Mouse (Mus musculus): ENCODE measurements around the gene Lime1. TPM values are rescaled to one million over a fixed set of nuclear protein-coding genes. Genes with fewer than 3 reads are reported as not detected.

Lime1 gene
- polyA plus RNA-seq (2014; fragmentation: Nextera tagmentation; extraction: Ambion mirVana) = 20.2 and 20.9 TPM in 2 replicates

GRCm38 (mm10) chr2:181379778-181380177, at the start of gene Lime1:
Gene Lime1, plus strand, starts transcription at chr2:181380078.
- ATAC-seq (ENCODE audit: low FRiP score) = no peak
- Histone ChIP-seq H3K4me1 (replicated peaks; ENCODE audit: control insufficient read depth, insufficient read depth, low read length) (no peaks in the 10 kb centered on the region), H3K4me2 (replicated peaks; ENCODE audit: low read depth, low read length) (no peak within 1 kb of the TSS), H3K36me3 (ENCODE audit: control insufficient read depth, insufficient read depth, low read length) (peaks cover 10% of the 10 kb centered on the region), H3K27me3 (ENCODE audit: control insufficient read depth, insufficient read depth, low read length) (no peaks in the 10 kb centered on the region), H3K27ac (ENCODE audit: low read depth, low read length) (no peak within 1 kb of the TSS), H3K9ac (ENCODE audit: low read depth, low read length) (no peak within 1 kb of the TSS), H3K4me3 (ENCODE audit: low read depth, low read length) (no peak within 1 kb of the TSS), H3K9me3 (ENCODE audit: control insufficient read depth, low read length) (no peaks in the 10 kb centered on the region)
- no peak for DNase-seq (ENCODE audit: low spot score)
- WGBS = 92% methylated on average over 12 of the region's 12 CpGs

- Histone ChIP-seq H3K36me3 (ENCODE audit: control insufficient read depth, insufficient read depth, low read length) (0 out of 2 replicates have a peak, but pooled peaks cover 5% of the 10 kb centered on the region), H3K4me3 (ENCODE audit: low read depth, low read length) (no peak overlapping the region), H3K27ac (ENCODE audit: low read depth, low read length) (no peak overlapping the region), H3K4me2 (replicated peaks; ENCODE audit: low read depth, low read length) (no peak overlapping the region), H3K9ac (ENCODE audit: low read depth, low read length) (no peak overlapping the region), H3K9me3 (ENCODE audit: control insufficient read depth, low read length) (no peaks in the 10 kb centered on the region), H3K4me1 (replicated peaks; ENCODE audit: control insufficient read depth, insufficient read depth, low read length) (no peaks in the 10 kb centered on the region), H3K27me3 (ENCODE audit: control insufficient read depth, insufficient read depth, low read length) (no peaks in the 10 kb centered on the region)
- no peak for ATAC-seq (ENCODE audit: low FRiP score)
- no peak for DNase-seq (ENCODE audit: low spot score)
These were observed 47.3 kb upstream of the Lime1 start for GRCm38 (mm10) chr2:181332542-181332941.

- H3K36me3 ChIP-seq (ENCODE audit: control insufficient read depth, insufficient read depth, low read length) = 0 out of 2 replicates have a peak, but pooled peaks cover 3% of the 10 kb centered on the region
- H3K4me3 ChIP-seq (ENCODE audit: low read depth, low read length) = no peak overlapping the region
- no peak overlapping the region for H3K27ac ChIP-seq (ENCODE audit: low read depth, low read length)
- ATAC-seq (ENCODE audit: low FRiP score) = no peak
- 62% methylated on average over 3 of the region's 3 CpGs for WGBS
- no peaks in the 10 kb centered on the region for H3K4me1 ChIP-seq (replicated peaks; ENCODE audit: control insufficient read depth, insufficient read depth, low read length)
- H3K9ac ChIP-seq (ENCODE audit: low read depth, low read length) = no peak overlapping the region
- H3K27me3 ChIP-seq (ENCODE audit: control insufficient read depth, insufficient read depth, low read length) = no peaks in the 10 kb centered on the region
- peak; percentile 79 for DNase-seq (ENCODE audit: low spot score)
- no peaks in the 10 kb centered on the region for H3K9me3 ChIP-seq (ENCODE audit: control insufficient read depth, low read length)
- H3K4me2 ChIP-seq (replicated peaks; ENCODE audit: low read depth, low read length) = no peak overlapping the region
These were observed 45.9 kb upstream of the Lime1 start for GRCm38 (mm10) chr2:181334023-181334422.

GRCm38 (mm10) chr2:181340426-181340825, 39.5 kb upstream of the Lime1 start:
- Histone ChIP-seq H3K9ac (ENCODE audit: low read depth, low read length) (no peak overlapping the region), H3K36me3 (ENCODE audit: control insufficient read depth, insufficient read depth, low read length) (0 out of 2 replicates have a peak, but pooled peaks cover 12% of the 10 kb centered on the region), H3K27me3 (ENCODE audit: control insufficient read depth, insufficient read depth, low read length) (no peaks in the 10 kb centered on the region), H3K9me3 (ENCODE audit: control insufficient read depth, low read length) (no peaks in the 10 kb centered on the region), H3K4me3 (ENCODE audit: low read depth, low read length) (no peak overlapping the region), H3K4me2 (replicated peaks; ENCODE audit: low read depth, low read length) (no peak overlapping the region), H3K27ac (ENCODE audit: low read depth, low read length) (no peak overlapping the region), H3K4me1 (replicated peaks; ENCODE audit: control insufficient read depth, insufficient read depth, low read length) (no peaks in the 10 kb centered on the region)
- 90% methylated on average over 4 of the region's 4 CpGs for WGBS
- no peak for DNase-seq (ENCODE audit: low spot score)
- no peak for ATAC-seq (ENCODE audit: low FRiP score)

GRCm38 (mm10) chr2:181342766-181343165, 37.1 kb upstream of the Lime1 start:
- Histone ChIP-seq H3K9ac (ENCODE audit: low read depth, low read length) (no peak overlapping the region), H3K27ac (ENCODE audit: low read depth, low read length) (no peak overlapping the region), H3K4me1 (replicated peaks; ENCODE audit: control insufficient read depth, insufficient read depth, low read length) (no peaks in the 10 kb centered on the region), H3K9me3 (ENCODE audit: control insufficient read depth, low read length) (no peaks in the 10 kb centered on the region), H3K36me3 (ENCODE audit: control insufficient read depth, insufficient read depth, low read length) (peaks cover 14% of the 10 kb centered on the region; the same call in 1 of the 2 replicates), H3K4me2 (replicated peaks; ENCODE audit: low read depth, low read length) (no peak overlapping the region), H3K4me3 (ENCODE audit: low read depth, low read length) (no peak overlapping the region), H3K27me3 (ENCODE audit: control insufficient read depth, insufficient read depth, low read length) (no peaks in the 10 kb centered on the region)
- no peak for DNase-seq (ENCODE audit: low spot score)
- WGBS = 96% methylated on average over 6 of the region's 6 CpGs
- ATAC-seq (ENCODE audit: low FRiP score) = no peak

GRCm38 (mm10) chr2:181356780-181357179, 23.1 kb upstream of the Lime1 start:
- no peaks in the 10 kb centered on the region for H3K9me3 ChIP-seq (ENCODE audit: control insufficient read depth, low read length)
- DNase-seq (ENCODE audit: low spot score) (no peak), ATAC-seq (ENCODE audit: low FRiP score) (no peak)
- no peaks in the 10 kb centered on the region for H3K4me1 ChIP-seq (replicated peaks; ENCODE audit: control insufficient read depth, insufficient read depth, low read length)
- no peak overlapping the region for H3K27ac ChIP-seq (ENCODE audit: low read depth, low read length)
- H3K9ac ChIP-seq (ENCODE audit: low read depth, low read length) = no peak overlapping the region
- WGBS = 82% methylated on average over 3 of the region's 3 CpGs
- peaks cover 13% of the 10 kb centered on the region; the same call in 1 of the 2 replicates for H3K36me3 ChIP-seq (ENCODE audit: control insufficient read depth, insufficient read depth, low read length)
- no peak overlapping the region for H3K4me3 ChIP-seq (ENCODE audit: low read depth, low read length)
- no peak overlapping the region for H3K4me2 ChIP-seq (replicated peaks; ENCODE audit: low read depth, low read length)
- no peaks in the 10 kb centered on the region for H3K27me3 ChIP-seq (ENCODE audit: control insufficient read depth, insufficient read depth, low read length)

- Histone ChIP-seq H3K27ac (ENCODE audit: low read depth, low read length) (no peak overlapping the region), H3K4me3 (ENCODE audit: low read depth, low read length) (peak overlapping the region; percentile 88; the same call in 1 of the 2 replicates), H3K9me3 (ENCODE audit: control insufficient read depth, low read length) (no peaks in the 10 kb centered on the region), H3K36me3 (ENCODE audit: control insufficient read depth, insufficient read depth, low read length) (peaks cover 8% of the 10 kb centered on the region; the same call in 1 of the 2 replicates), H3K4me1 (replicated peaks; ENCODE audit: control insufficient read depth, insufficient read depth, low read length) (peaks cover 6% of the 10 kb centered on the region; the same call in 1 of the 2 replicates), H3K9ac (ENCODE audit: low read depth, low read length) (no peak overlapping the region; the same call in 1 of the 2 replicates), H3K4me2 (replicated peaks; ENCODE audit: low read depth, low read length) (peak overlapping the region; percentile 89), H3K27me3 (ENCODE audit: control insufficient read depth, insufficient read depth, low read length) (no peaks in the 10 kb centered on the region)
- DNase-seq (ENCODE audit: low spot score) (no peak), ATAC-seq (ENCODE audit: low FRiP score) (no peak)
- 87% methylated on average over 3 of the region's 3 CpGs for WGBS
These were observed 15.9 kb upstream of the Lime1 start for GRCm38 (mm10) chr2:181363946-181364345.

GRCm38 (mm10) chr2:181364487-181364859, 15.4 kb upstream of the Lime1 start:
- Histone ChIP-seq H3K4me1 (replicated peaks; ENCODE audit: control insufficient read depth, insufficient read depth, low read length) (peaks cover 6% of the 10 kb centered on the region; the same call in 1 of the 2 replicates), H3K4me2 (replicated peaks; ENCODE audit: low read depth, low read length) (peak overlapping the region; percentile 89), H3K4me3 (ENCODE audit: low read depth, low read length) (peak overlapping the region; percentile 88), H3K36me3 (ENCODE audit: control insufficient read depth, insufficient read depth, low read length) (peaks cover 9% of the 10 kb centered on the region; the same call in 1 of the 2 replicates), H3K27me3 (ENCODE audit: control insufficient read depth, insufficient read depth, low read length) (no peaks in the 10 kb centered on the region), H3K27ac (ENCODE audit: low read depth, low read length) (peak overlapping the region; percentile 90; the same call in 1 of the 2 replicates), H3K9ac (ENCODE audit: low read depth, low read length) (peak overlapping the region; percentile 93), H3K9me3 (ENCODE audit: control insufficient read depth, low read length) (no peaks in the 10 kb centered on the region)
- DNase-seq (ENCODE audit: low spot score) = no peak
- 9% methylated on average over 14 of the region's 14 CpGs for whole genome bisulfite sequencing
- ATAC-seq (ENCODE audit: low FRiP score) = no peak; the same call in 1 of the 2 replicates

- H3K36me3 ChIP-seq (ENCODE audit: control insufficient read depth, insufficient read depth, low read length) = peaks cover 13% of the 10 kb centered on the region
- H3K4me2 ChIP-seq (replicated peaks; ENCODE audit: low read depth, low read length) = peak within 1 kb of the TSS; percentile 89
- H3K4me1 ChIP-seq (replicated peaks; ENCODE audit: control insufficient read depth, insufficient read depth, low read length) = peaks cover 6% of the 10 kb centered on the region; the same call in 1 of the 2 replicates
- H3K9me3 ChIP-seq (ENCODE audit: control insufficient read depth, low read length) = no peaks in the 10 kb centered on the region
- H3K27me3 ChIP-seq (ENCODE audit: control insufficient read depth, insufficient read depth, low read length) = no peaks in the 10 kb centered on the region
- DNase-seq (ENCODE audit: low spot score) (peak; percentile 92), ATAC-seq (ENCODE audit: low FRiP score) (peak; percentile 92)
- H3K4me3 ChIP-seq (ENCODE audit: low read depth, low read length) = peak within 1 kb of the TSS; percentile 88
- peak within 1 kb of the TSS; percentile 93 for H3K9ac ChIP-seq (ENCODE audit: low read depth, low read length)
- H3K27ac ChIP-seq (ENCODE audit: low read depth, low read length) = peak within 1 kb of the TSS; percentile 90
- under 1% methylated on average over 70 of the region's 71 CpGs for WGBS
These were observed 14.8 kb upstream of the Lime1 start, which contains the start of the genes Zgpat and Arfrp1 for GRCm38 (mm10) chr2:181364860-181365596. Gene Zgpat, plus strand, starts transcription at chr2:181364928. Gene Arfrp1, minus strand, starts transcription at chr2:181365404.
